Mouse (Mus musculus): Measurements from ENCODE around the gene Fam189a1. TPM values are rescaled to one million over a fixed set of nuclear protein-coding genes. Genes with fewer than 3 reads are reported as not detected.
A peak's percentile ranks its signal among the peaks of the same experiment; 100 is the strongest.

Gene Fam189a1
- polyA plus RNA-seq, 1 experiment from 2014 or later, result 0.23 TPM

DNA sequence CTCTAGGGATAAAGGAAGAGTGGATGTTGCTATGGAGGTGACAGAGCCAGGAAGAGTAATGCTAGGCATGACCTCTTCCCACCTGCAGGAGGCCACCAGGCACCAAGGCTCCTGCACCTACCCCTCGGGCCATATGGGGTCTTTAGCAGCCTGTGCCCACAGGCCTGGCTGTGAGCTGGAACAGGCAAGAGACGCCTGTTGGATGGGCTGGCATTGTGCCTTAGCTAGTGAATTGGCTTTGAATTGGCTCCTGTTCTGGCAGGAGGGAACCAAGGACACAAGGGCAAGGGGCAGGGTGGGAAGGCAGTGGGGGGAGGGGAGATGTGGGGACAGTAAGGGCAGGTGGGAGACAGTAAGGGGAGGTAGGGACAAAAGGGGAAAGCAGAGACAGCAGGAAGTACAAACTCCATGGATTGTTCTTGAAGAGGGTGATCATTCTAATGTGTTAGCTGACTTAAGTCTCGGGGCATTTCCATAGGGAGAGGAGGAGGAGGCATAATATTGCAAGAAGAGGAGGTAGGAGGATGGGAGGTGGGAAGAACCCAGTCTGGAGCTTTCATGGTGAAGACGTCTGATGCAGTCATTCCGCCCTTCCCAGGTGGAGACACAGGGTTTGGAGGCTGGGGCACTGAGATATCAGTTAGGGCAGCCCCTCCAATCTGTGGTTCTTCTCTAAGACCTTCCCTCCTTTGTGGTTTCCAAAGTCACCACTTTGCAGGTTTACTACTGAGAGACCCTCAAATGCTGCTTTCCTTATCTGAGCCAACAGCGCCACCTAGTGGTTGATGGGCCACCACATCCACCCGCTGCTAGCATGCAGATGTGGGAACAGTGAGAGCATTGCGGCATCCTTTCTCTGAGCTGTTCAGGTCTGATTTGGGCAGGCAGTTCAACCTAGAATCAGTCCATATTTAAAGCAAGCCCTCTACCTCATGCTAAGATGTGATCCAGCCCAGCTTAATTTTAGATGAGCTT lies 414.8 kb downstream of the Fam189a1 start:
- Histone ChIP-seq H3K4me1 (peaks cover 5% of the 10 kb centered on the region), H3K27ac (no peak overlapping the region), H3K36me3 (no peaks in the 10 kb centered on the region), H3K27me3 (ENCODE audit: low read depth, poor library complexity, severe bottlenecking) (no peaks in the 10 kb centered on the region), H3K9me3 (replicated peaks) (no peaks in the 10 kb centered on the region), H3K4me3 (no peak overlapping the region)
- 37% methylated on average over 8 of the region's 8 CpGs for WGBS
- DNase-seq (ENCODE audit: low spot score), result peak; percentile 93

DNA sequence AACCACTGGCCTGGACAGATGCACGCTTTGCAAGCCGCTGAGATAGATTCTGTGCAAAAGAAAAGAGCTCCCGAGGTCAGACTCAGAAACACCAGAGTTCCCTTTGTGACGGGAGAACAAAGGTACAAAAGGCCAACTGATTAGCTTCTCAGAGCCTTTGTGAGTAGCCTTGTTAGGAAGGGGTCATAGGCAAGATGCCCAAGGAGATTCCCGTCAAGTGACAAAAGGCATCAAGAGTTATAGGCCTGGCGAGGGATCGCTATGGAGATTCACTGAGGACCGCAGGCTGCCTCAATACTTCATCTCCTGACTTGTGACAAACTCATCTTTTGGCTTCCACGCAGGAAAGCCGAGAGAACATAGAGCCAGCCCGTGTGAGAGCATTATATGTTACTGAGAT lies 417.2 kb downstream of the Fam189a1 start:
- no peaks in the 10 kb centered on the region for H3K27me3 ChIP-seq (ENCODE audit: low read depth, poor library complexity, severe bottlenecking)
- H3K4me1 ChIP-seq, result peaks cover 5% of the 10 kb centered on the region
- no peaks in the 10 kb centered on the region for H3K9me3 ChIP-seq (replicated peaks)
- H3K4me3 ChIP-seq, result no peak overlapping the region
- DNase-seq (ENCODE audit: low spot score), result no peak
- WGBS, result 70% methylated on average over 11 of the region's 11 CpGs
- H3K27ac ChIP-seq, result no peak overlapping the region
- no peaks in the 10 kb centered on the region for H3K36me3 ChIP-seq

GRCm38 (mm10) chr7:64729785-64730184 lies 426.6 kb downstream of the Fam189a1 start:
- WGBS, result 35% methylated on average over 7 of the region's 7 CpGs
- H3K27ac ChIP-seq, result no peak overlapping the region
- H3K36me3 ChIP-seq, result no peaks in the 10 kb centered on the region
- H3K27me3 ChIP-seq (ENCODE audit: low read depth, poor library complexity, severe bottlenecking), result no peaks in the 10 kb centered on the region
- H3K9me3 ChIP-seq (replicated peaks), result no peaks in the 10 kb centered on the region
- no peak overlapping the region for H3K4me3 ChIP-seq
- H3K4me1 ChIP-seq, result no peaks in the 10 kb centered on the region
- peak; percentile 73 for DNase-seq (ENCODE audit: low spot score)

- H3K36me3 ChIP-seq, result no peaks in the 10 kb centered on the region
- H3K4me1 ChIP-seq, result no peaks in the 10 kb centered on the region
- no peaks in the 10 kb centered on the region for H3K9me3 ChIP-seq (replicated peaks)
- WGBS, result 80% methylated on average over 3 of the region's 3 CpGs
- H3K4me3 ChIP-seq, result no peak overlapping the region
- H3K27me3 ChIP-seq (ENCODE audit: low read depth, poor library complexity, severe bottlenecking), result no peaks in the 10 kb centered on the region
- no peak for DNase-seq (ENCODE audit: low spot score)
- H3K27ac ChIP-seq, result no peak overlapping the region
These were observed 427.6 kb downstream of the Fam189a1 start for GRCm38 (mm10) chr7:64728816-64729215.

DNA sequence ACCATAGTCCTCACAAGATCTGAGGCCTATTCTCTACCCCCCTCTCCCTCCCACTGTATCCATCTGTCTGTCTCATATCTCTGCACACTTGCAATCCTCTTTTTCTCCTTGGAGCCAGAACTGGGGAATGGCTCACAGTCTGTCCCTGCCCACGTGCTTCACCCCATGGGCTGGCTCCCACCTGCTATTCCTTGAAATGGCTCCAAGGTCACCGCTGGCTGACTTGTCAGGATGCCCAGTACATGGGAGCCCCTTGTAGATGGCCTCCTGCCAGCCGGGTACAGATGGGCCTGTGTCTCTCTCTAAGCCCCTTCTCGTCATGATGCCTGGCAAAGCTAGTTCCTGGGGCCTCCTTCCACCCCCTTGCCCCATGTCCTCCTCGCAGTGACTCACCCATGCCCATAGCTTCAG lies 428.2 kb downstream of the Fam189a1 start:
- DNase-seq (ENCODE audit: low spot score), result no peak
- 93% methylated on average over 5 of the region's 5 CpGs for WGBS
- H3K4me1 ChIP-seq, result no peaks in the 10 kb centered on the region
- no peaks in the 10 kb centered on the region for H3K27me3 ChIP-seq (ENCODE audit: low read depth, poor library complexity, severe bottlenecking)
- no peak overlapping the region for H3K27ac ChIP-seq
- no peak overlapping the region for H3K4me3 ChIP-seq
- H3K9me3 ChIP-seq (replicated peaks), result no peaks in the 10 kb centered on the region
- H3K36me3 ChIP-seq, result no peaks in the 10 kb centered on the region

DNA sequence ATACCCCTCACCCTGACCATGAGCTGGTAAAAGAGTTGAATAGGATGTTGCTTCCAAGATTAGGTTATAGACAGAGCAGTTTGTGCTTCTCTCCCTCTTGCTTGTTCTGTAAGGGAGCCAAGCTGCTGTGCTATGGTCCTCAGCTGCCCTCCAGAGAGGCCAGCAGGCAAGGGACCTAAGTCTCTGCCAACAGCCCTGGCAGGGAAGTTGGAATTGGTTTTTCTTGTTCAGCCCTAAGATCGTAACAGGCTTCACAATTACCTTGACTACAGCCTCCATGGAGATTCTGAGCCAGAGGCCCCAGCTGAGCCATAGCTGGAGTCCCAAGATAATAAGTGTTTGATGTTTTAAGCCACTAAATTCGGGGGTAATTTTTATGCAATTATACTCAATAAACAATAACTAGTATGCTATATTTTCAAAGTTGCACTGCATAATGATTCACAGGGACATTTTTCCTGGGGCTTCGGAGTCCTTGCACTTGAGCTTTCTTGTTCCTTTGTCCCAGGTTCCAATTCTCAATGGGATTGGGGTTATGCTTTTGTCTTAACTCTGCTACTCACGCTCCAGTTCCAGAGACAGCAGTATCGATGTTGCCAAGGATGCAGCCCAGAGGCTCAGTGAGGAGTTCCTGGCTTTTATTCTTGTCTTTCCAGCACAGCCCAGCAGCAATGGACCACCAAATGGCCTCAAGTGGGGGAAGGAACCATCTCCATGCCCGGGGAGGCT lies 430.2 kb downstream of the Fam189a1 start:
- DNase-seq (ENCODE audit: low spot score), result no peak
- Histone ChIP-seq H3K4me1 (no peaks in the 10 kb centered on the region), H3K4me3 (no peak overlapping the region), H3K27me3 (ENCODE audit: low read depth, poor library complexity, severe bottlenecking) (no peaks in the 10 kb centered on the region), H3K36me3 (no peaks in the 10 kb centered on the region), H3K9me3 (replicated peaks) (no peaks in the 10 kb centered on the region), H3K27ac (no peak overlapping the region)
- 89% methylated on average over 6 of the region's 6 CpGs for WGBS

DNA sequence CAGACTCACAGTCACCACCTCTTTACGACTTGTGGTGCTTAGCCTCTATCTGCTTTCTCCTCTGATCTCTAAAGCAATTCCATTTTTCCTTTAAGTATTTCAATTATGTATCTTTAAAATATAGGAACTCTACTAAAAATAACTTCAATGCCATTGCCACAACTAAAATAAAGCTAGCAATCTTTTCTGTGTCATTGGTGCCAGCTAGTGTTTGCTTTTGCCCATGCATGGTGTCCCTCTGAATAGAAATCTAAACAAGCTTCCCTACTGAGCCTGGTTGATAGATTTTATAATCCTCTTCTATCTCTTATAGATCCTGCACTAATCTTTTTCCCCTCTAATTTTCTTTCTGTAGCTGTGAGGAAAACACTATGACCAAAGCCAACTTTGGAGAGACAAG lies 432.0 kb downstream of the Fam189a1 start:
- no peaks in the 10 kb centered on the region for H3K36me3 ChIP-seq
- 86% methylated on average over 1 of the region's 1 CpGs for whole genome bisulfite sequencing
- no peak for DNase-seq (ENCODE audit: low spot score)
- no peak overlapping the region for H3K4me3 ChIP-seq
- H3K27me3 ChIP-seq (ENCODE audit: low read depth, poor library complexity, severe bottlenecking), result no peaks in the 10 kb centered on the region
- H3K9me3 ChIP-seq (replicated peaks), result no peaks in the 10 kb centered on the region
- H3K4me1 ChIP-seq, result no peaks in the 10 kb centered on the region
- H3K27ac ChIP-seq, result no peak overlapping the region

DNA sequence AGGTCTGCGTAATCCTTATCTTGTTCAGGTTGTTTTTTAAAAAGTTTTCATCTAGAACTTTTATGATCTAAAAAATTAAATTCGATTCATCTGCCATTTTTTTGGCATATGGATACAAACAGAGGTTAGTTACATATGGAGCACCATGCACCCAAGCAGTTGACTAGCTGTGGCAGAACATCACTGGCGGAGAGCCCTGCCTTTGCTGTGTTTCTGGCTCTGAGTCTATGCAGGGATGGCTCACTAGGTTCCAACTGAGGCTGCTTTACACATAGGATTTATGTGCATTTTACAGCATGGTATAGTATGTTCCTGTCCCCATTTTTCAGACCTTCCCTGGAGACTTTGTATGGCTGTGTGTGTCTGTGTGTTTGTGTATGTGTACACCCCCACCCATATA lies 433.1 kb downstream of the Fam189a1 start:
- Histone ChIP-seq H3K9me3 (replicated peaks) (no peaks in the 10 kb centered on the region), H3K4me1 (no peaks in the 10 kb centered on the region), H3K36me3 (no peaks in the 10 kb centered on the region), H3K27me3 (ENCODE audit: low read depth, poor library complexity, severe bottlenecking) (no peaks in the 10 kb centered on the region), H3K4me3 (no peak overlapping the region), H3K27ac (no peak overlapping the region)
- WGBS, result 86% methylated on average over 3 of the region's 3 CpGs
- DNase-seq (ENCODE audit: low spot score), result no peak

DNA sequence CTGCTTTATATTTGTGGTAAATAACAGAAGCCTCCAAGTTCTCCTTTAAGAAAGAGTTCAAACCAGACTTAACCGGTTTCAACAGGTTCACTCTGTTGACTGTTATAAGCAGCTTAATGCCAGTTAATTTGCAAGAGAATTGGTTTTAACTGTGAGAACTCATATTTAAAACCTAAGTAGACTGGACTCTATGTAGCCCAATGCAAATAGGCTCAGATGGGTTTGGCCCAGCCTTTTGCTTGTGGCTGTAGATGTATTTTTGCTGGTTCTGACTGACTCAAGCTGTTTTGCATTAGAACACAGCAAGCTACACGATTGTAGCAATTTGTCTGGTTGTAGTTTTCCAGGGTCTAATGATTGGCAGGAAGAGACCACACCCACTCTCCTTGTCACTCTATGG lies 440.1 kb downstream of the Fam189a1 start:
- no peak overlapping the region for H3K27ac ChIP-seq
- no peak for DNase-seq (ENCODE audit: low spot score)

DNA sequence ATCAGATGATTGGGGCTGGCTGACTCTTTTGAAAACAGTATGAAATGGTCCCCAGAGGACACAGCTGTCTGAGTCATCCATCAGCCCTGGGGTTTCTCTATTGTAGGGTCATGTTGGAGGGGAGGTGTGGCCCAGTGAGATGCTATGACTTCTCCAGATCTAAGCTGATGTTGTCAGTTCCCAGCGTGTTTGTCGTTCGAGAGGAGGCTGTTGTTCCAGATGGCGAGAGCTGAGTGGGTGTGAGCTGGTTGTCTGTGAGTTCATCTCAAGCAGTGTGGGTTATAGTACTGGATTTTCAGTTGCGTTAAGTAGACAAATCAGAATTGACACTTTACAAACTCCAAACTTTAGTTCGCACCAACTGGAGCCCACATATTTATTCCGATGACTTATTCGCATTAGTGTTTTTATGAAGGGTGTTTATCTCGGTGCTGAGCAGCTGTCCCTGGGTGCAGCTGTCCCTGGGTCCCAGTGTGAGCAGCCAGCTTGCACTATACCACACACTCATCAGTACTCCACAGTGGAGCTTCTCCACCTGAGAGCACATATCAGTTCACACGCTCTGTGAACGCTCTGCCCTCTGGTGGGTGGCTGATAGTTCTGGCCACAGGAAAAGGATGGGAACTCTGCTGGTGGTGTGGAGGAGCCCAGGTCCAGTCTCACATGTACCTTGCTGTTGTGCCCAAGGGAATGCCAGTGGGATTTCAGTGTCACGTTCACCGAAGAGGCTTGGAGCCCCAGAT lies 446.7 kb downstream of the Fam189a1 start:
- no peaks in the 10 kb centered on the region for H3K9me3 ChIP-seq (replicated peaks)
- no peak overlapping the region for H3K27ac ChIP-seq
- no peaks in the 10 kb centered on the region for H3K36me3 ChIP-seq
- H3K27me3 ChIP-seq (ENCODE audit: low read depth, poor library complexity, severe bottlenecking), result no peaks in the 10 kb centered on the region
- no peak for DNase-seq (ENCODE audit: low spot score)
- H3K4me3 ChIP-seq, result no peak overlapping the region
- H3K4me1 ChIP-seq, result no peaks in the 10 kb centered on the region
- 90% methylated on average over 13 of the region's 13 CpGs for WGBS

More for the DNA sequence above, 440.1 kb downstream of the Fam189a1 start:
- H3K4me1 ChIP-seq, result no peaks in the 10 kb centered on the region
- WGBS, result 76% methylated on average over 2 of the region's 2 CpGs
- no peaks in the 10 kb centered on the region for H3K9me3 ChIP-seq (replicated peaks)
- H3K27me3 ChIP-seq (ENCODE audit: low read depth, poor library complexity, severe bottlenecking), result no peaks in the 10 kb centered on the region
- no peak overlapping the region for H3K4me3 ChIP-seq
- H3K36me3 ChIP-seq, result no peaks in the 10 kb centered on the region

GRCm38 (mm10) chr7:64708176-64708575 lies 448.2 kb downstream of the Fam189a1 start:
- no peak for DNase-seq (ENCODE audit: low spot score)
- Histone ChIP-seq H3K27me3 (ENCODE audit: low read depth, poor library complexity, severe bottlenecking) (no peaks in the 10 kb centered on the region), H3K9me3 (replicated peaks) (no peaks in the 10 kb centered on the region), H3K4me1 (no peaks in the 10 kb centered on the region), H3K27ac (no peak overlapping the region), H3K4me3 (no peak overlapping the region), H3K36me3 (no peaks in the 10 kb centered on the region)
- WGBS, result 87% methylated on average over 4 of the region's 4 CpGs

Measured in limb, embryonic 10.5 days (tissue).